Mouse (Mus musculus) liver, postnatal 0 days (tissue): ENCODE results near the gene Hat1.

Experiments used
- CTCF ChIP-seq: sonication (generic); IDR thresholded peaks from 2 replicates; pipeline ENCODE4 v1.5.1; 2016; ENCODE audit warnings: antibody characterized with exemption, low read depth
- EP300 ChIP-seq: IDR thresholded peaks from 2 replicates; pipeline ENCODE4 v1.6.1; 2016; ENCODE audit warnings: antibody characterized with exemption, low read depth, mild to moderate bottlenecking

DNA sequence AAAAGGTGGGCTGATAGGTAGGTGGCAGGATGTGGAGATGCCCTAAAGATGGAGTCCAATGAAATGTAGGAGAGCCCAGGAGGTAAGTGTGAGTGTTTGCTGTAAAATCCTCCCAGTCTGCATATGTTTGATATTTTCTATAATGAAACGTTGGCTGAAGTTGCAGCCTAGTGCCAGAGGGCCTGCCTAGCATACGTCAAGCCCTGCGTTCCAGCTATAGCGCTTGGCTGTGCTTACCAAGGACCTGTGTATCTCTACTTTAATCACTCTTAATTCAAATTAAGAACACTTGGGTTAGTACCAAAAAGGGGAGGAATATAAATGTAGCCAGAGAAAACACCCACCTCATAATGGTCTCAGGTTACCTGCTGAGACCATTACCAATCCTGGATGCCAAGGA, 87.0 kb downstream of the Hat1 start:
- TF ChIP-seq CTCF (no peak), EP300 (no peak)
